Mouse (Mus musculus): Measurements from ENCODE around the gene Iqce. TPM values are rescaled to one million over a fixed set of nuclear protein-coding genes. Genes with fewer than 3 reads are reported as not detected.

The Iqce gene
- total RNA-seq, 2 experiments from 2014 or later, result 70.1 to 75.6 TPM

DNA sequence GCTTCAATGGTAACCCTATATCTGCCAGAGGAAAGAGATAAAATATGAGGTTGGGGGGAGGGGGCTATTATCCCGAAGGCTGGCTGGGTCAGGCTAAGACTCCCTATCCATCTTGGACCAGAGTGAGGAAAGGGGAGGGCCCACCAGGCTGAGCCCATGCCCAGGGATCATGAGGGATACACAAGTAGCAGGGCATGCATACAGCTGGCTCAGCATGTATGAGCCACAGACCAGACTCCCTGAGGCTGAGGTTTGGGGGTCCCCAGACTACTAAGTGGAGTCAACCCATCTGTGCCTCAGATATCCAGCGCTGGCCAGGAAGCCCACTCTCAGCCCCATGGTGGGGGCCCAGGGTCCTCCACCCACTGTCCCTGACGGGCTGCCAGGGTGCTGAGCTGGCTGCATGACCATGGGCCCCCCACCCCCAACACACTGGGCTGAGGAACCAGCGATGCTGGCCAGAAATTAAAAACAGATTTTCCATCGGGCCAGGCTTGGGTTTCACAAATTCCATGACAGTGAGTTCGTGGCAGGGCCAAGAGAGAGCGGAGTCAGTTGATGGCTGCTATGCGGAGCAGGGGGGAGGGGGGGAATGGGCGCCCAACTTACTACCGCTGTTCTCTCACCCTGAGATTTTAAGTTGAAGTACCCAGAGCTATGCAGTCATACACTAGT is 60.8 kb downstream of the Iqce start:
- DNase-seq, result no peak
- intact Hi-C loops (cut with DNase I), result no loop called here

DNA sequence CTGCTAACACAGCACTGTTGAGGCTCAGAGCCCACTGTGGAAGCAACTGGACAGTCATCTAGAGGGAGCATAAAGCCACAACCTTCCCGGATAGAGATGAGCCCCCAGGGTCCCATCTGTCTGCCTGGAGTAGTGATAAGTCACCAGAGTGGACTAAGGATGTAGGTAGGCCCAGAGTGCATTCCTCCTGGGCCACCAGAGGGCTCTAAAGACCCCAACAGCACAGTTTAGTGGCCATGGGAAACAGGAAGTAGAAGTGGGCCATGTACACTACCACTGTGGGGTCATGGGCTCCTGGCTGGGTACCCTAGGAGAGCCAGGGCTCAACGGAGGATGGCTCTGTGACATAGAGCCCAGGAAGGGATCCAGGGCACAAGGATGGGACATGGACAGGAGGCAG is 61.4 kb downstream of the Iqce start:
- DNase-seq, result no peak
- intact Hi-C loops (cut with DNase I), result no loop called here

DNA sequence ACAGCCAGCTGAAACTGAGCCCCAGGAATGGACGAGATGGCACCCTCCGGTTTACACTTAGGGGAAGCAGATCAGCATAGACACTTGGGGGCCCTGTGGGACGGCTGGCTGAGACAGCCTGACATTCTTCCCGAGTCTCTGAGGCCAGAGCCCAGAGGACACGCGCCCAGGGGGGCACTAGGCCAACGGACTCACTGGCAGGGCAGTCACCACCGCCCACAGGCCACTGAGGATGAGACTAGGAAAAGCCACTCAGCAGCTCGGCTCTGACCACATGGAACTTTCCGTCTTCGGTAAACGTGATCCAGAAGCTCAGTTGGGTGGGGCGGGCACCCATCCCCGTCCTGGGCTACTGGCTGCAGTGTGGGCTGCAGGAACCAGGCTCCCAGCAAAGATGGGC is 62.3 kb downstream of the Iqce start:
- no peak for DNase-seq
- intact Hi-C loops (cut with DNase I), result no loop called here

DNA sequence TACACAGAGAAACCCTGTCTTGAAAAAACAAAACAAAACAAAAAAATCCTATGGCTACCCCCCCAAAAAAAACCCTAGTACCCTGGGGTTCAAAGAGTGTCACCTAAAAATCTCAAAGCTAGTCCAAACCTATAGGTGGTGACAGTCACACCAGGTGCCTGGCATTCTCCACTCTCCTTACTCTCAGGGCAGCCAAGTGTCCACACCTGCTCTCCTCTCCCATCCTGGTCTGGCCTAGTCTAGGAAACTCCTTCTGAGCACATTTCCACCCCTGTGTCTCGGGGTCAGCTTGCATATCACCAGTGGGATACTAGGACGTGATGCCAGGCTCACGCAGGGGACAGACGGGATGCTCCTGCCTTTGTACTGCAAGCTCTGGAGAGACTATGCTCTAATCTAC is 62.9 kb downstream of the Iqce start:
- intact Hi-C loops (cut with DNase I), result no loop called here
- DNase-seq, result no peak

DNA sequence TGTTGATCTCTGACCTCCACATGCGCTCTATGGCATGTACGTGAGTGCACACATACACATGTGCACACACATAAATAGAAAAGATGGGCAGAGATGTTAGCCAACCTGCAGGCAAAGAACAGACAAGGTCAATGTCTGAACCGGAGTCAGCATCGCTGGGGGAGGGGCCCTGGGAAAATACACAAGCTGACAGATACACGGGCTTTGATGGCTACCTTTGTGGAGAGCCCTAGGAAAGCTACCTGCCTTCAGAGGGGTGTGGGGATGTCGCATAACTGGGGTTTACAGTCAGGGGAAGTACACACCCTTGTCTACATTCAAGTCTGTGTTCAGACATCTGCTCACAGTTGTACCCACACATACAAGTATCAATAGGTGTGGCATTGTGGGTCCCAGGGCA is 63.7 kb downstream of the Iqce start:
- DNase-seq, result no peak
- intact Hi-C loops (cut with DNase I), result no loop called here

DNA sequence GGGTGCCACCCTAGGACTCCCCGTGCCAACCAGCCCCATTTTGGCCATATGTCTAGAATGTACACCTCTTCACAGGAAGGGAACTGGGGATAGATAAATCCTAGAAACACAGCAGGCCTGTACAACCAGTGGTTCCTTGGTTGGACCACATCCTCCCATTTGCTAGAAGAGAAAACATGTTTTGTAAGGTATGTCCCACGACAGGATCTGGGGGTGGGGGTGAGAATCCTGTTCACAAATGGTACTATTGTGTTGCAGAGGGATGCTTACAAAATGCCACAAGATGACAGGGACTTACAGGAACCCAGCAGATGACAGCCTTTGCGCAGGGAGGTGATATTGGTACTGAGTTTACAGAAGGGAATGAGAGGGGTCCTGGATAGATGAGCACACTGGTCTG is 64.2 kb downstream of the Iqce start:
- intact Hi-C loops (cut with DNase I), result no loop called here

DNA sequence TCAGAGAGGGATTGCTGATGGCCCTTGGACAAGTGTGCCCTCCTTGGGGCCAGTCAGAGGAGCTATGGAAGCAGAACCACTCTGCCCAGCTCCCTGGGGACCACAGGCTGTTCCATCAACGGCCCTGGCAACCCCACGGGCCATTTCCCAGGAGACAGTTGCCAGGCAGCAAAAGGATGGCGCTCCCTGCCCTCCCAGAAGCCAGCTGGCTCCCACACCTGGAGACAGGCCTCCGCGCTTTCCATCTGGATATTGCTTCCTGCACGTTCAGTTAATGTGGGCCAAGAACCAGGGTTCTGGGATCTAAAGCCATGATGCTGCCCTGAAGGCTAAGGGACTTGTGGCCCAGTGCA is 65.1 kb downstream of the Iqce start:
- intact Hi-C loops (cut with DNase I), result no loop called here
- DNase-seq, result peak; percentile 71

More for the DNA sequence above, 64.2 kb downstream of the Iqce start:
- DNase-seq, result no peak

DNA sequence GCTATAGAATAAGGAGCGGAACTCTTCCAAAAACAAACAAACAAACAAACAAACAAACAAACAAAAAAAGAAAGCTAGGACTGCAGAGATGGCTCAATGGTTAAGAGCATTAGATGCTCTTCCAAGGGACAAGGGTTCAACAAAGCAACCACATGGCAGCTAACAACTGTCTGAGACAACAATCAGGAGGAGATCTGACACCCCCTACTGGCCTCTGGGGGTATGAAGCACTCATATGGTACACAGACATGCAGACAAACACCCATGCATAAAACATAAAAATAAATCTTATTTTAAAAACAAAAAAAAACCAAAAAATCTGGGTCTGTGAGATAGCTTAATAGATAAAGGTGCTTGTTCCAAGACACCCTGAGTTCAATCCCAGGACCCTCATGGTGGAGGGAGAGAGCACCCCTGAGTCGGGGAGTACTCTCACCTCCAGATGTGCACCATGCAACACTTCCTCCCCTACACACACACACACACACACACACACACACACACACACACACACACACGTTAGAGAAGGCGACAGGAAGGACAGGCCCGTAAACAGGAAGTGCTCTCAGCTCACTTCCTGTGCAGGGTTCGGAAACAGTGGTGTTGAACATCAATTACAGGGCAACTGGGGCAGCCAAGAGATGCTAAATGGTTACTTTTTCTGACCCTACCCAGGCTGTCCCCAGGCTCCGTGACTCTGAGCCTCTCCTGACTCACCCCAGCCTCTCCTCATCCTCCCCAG is 65.7 kb downstream of the Iqce start:
- DNase-seq, result no peak
- intact Hi-C loops (cut with DNase I), result no loop called here

DNA sequence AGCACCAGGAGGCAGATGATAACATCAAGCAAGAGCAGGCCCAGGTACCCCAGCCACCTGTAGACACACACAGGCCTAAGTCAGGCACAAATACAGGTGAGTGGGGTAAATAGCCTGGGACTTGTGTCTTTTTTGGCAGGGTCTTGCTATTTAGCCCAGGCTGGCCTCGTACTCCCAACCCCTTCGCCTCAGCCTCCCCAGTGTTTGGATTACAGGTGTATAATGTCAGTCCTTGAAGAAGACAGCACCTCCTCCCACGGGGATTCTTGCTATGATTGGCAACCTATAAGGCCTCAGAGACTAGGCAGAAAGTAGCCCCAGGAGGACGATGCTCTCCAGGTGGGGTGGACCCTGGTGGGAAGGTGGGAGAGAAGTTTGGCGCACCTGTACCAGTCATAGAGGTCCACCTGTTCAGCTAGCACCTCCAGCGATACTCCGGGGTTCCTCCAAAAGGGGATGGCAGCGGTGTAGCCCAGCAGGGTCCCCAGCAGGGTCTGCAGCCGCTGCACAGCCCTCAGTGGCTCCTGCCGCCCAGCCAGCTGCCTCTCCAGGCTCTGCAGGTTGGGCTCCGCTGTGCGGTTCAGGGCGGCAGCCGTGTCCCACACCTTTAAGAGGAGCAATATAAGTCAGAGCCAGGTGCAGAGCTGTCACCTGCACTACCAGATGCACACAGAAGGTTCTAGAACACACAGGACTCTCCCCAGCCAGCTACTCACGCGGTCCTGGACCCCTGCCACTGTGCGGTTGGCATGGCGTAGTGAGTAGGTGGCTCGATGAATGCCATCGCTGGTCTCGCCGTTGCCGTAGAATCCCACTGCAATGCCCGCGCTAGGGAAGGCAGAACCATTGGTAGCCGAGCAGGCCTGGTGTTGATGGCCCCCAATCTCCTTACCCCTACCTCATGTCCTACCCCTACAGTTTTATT is 67.1 kb downstream of the Iqce start:
- no peak for DNase-seq
- intact Hi-C loops (cut with DNase I), result no loop called here

DNA sequence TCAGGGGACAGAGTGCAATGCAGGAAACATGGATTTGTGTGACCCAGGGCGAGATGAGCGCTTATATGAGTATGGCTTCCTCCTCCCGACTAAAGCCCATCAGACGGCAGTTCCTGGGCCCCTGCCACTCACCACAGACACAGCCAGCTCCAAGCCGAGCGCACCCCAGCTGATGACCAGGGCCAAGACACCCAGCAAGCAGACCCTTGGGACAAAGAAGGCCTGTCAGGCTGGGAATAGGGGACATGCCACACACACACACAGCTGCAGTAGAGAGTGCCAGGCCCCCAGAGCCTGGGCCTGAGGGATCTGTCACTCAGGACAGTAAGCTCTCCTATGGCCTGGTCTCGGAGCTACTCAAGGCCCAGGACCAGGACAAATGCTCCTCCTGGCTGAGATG is 68.7 kb downstream of the Iqce start:
- intact Hi-C loops (cut with DNase I), result no loop called here
- DNase-seq, result no peak

DNA sequence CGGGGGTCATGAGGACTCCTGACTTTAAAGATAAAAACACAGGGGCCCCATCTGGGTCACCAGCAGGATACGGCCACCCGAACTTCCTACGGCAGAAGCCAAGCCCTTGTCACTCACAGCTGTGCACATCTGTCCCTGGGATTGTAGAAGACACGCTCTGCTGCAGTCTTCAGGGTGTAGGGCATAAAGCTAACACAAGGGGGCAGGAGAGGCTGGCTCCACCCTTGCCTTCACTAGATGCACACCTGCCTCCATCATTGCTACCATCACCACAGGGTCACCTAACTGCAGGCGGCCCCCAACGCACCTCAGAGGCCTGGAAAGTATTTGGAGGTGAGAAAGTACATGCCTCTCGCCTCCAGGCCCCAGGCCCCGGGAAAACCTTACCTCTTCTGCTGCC is 73.2 kb downstream of the Iqce start:
- intact Hi-C loops (cut with DNase I), result no loop called here
- DNase-seq, result no peak

DNA sequence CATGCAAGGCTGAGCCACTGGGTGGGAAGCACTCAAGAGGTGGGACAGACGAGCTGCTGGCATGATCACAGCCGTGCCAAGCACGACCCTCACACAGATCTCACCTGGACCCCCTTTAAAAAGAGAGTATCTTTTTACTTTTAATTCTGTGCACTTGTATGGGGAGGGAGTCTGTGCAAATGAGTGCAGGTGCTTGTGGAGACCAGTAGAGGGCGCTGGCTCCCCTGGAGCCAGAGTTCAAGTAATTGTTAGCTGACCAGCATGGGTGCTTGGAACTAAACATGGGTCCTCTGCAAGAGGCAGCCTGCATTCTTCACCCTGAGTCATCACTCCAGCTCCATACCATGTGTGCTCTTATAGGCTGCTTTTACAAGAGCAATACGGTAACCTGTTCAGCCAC is 74.6 kb downstream of the Iqce start:
- no peak for DNase-seq
- intact Hi-C loops (cut with DNase I), result no loop called here

DNA sequence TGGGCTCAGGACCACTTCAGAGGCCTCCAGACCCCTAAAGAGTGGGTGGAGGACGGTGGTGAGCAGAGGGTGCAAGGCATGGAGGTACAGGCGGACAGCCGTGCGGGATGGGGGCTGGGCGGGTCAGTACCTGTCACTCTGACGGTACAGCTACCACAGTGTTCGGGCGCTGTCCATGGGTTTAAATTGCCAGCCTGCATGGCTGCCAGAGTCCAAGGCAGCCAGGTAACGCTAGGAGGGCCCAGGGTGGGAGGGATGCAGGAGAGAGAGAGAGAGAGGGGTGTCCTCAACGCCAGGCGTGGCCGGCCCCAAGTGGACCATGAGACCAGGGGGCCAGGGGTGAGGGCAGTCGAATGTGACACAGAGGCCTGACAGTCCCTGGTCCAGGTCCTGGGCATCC is 77.2 kb downstream of the Iqce start:
- no peak for DNase-seq
- intact Hi-C loops (cut with DNase I), result no loop called here

DNA sequence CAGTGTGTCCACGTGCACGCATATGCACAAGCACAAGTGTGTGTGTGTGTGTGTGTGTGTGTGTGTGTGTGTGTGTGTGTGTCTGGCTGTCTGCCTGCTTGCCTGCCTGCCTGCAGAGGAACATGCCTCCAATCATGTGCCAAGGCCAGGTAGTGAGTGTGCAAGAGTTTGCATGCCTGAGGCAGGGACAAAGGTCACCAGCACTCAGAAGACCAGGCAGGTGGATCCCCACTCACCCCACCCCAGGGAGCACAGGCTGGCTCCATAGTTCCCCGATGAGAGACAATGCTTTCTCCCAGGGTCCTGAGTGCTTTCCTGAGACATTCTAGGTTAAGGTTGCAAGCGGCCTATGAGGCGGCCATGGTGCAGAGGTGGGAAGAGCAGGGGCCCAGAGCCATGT is 77.9 kb downstream of the Iqce start:
- no peak for DNase-seq
- intact Hi-C loops (cut with DNase I), result no loop called here

DNA sequence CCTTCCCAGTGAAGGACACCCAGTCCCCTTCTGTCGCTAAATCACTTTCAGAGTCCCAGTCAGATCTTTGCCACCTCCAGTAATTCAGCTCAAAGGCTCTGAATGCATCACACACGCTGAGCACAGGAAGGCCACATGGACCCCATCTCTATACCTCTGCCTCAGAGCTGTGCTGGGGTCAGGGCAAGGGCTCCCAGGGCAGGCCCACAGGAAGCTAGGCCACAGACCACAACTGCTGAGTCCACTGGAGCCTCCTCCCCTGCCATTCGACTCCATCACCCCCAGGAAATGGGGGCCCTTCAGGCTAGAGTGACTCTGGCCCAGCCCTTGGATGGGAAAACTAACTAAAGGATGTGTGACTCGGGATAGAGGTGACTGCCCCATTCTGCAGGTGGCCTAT is 78.4 kb downstream of the Iqce start:
- intact Hi-C loops (cut with DNase I), result no loop called here

DNA sequence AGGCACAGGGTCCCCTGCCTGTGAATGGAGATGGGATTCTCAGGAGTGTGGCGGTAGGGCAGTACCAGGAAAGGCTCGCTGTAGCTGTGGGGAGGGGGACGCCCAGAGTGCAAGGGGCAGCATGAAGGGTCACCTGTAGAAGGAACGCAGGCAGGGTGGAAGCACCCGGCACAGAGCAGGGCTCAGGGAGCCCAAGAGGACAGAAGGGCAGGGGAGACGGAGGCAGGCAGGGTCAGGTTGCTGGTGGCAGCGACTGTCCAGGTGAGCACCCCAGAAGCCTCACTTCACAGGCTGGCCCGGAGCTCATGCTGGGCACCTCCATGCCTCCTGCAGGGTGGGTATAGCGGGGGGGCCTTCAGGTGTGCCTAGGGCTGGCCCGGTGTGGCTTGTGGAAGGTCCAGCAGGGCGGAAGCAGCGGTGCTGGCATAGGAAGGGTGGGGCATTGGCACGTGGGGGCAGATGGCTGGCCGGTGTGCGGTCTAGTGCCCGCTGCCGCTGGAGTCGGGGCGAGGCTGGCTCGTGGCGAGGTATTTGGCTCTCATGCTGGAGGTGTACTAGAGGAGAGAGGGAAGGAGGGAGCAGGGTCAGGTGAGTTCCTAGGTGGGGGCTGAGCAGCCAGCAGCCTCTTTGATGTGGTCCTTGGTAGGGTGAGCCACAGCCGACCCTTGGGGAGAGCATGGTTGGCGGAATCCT is 79.1 kb downstream of the Iqce start:
- DNase-seq, result no peak
- intact Hi-C loops (cut with DNase I), result no loop called here

More for the DNA sequence above, 78.4 kb downstream of the Iqce start:
- DNase-seq, result no peak

DNA sequence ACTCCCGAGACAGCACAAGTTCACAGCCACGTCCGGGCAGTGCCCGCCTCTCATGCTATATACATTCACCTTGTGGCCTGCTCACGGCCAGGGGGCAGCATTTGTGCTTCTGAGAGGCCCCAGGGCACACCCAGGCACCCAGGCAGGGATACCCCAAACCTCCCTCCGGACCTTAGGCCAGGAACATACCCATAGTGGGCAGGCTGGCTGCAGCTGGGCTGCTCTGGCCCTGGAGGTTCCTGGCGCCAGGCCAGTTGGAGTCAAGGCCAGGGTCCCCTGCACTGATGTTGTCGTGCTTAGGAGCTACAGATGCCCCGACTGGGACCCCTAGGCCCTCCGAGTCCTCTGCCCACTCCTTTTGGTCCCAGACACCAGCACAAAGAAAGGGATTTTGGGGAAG is 80.7 kb downstream of the Iqce start:
- intact Hi-C loops (cut with DNase I), result no loop called here
- DNase-seq, result peak; percentile 60

DNA sequence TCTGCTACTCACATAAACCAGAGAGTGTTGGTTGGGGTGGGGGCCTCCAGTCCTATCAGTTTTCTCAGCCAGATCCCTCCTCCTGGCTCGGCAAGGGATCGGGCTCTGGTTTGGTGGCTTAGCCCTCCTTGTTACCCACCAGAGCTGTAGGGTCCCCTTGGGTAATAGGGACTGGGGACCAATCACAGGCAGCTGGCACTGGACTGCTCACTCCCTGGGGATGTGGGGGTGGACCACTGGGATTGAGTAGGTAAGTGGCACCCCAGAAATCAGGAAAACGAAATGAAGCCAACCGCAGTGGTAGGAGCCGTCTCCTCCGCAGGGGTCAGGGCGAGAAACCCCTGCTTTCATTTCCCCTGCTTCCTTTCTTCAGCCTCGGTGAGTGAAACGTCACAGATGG is 81.1 kb downstream of the Iqce start:
- intact Hi-C loops (cut with DNase I), result no loop called here

DNA sequence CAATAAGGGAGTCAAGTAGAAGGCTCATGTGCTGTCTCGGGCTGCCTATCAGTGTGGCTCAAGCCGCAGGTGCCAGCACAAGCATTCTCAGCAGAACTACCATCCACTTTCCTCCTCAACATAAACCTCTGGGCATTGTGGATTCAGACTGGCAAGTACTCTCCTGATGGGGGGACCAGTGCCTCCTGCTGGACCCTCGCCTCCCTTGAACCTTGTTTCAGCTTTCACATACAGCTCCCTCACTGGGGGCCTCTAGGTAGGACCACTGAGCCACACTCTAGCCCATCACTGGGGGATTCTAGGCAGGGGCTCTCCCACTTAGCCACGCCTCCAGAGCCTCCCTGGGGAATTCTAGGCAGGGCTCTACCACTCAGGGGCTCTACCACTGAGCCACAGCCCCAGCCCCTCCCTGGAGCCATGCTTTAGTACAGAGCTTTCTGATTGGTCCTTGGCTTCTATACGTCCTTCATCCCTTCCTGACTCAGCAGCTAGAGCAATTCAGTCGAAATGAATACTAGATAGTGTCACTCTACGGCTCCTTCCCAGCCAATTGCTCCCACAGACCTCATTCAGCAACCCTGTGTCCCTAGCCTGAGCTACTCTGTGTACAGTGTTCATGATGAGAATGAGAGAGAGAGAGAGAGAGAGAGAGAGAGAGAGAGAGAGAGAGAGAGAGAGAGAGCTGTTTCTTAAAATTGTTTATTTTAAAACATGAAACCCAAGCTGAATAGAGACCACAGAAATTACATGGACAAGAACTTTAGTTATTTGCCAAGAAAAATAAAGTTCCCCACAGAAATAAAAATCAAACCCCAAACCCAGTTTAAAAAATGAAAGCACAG is 82.1 kb downstream of the Iqce start:
- DNase-seq, result no peak
- intact Hi-C loops (cut with DNase I), result loop anchor here (5.0 kb wide), 1 partner anchor 78 kb away; no protein-coding TSS in a partner anchor

More for the DNA sequence above, 81.1 kb downstream of the Iqce start:
- DNase-seq, result no peak

All from left cerebral cortex, postnatal 4 days (tissue).